Mouse (Mus musculus) retina, embryonic 14.5 days (tissue): ENCODE data around the gene B3gnt9.
A peak's percentile ranks its signal among the peaks of the same experiment; 100 is the strongest.

Experiments
- DNase-seq: peaks from one replicate; pipeline ENCODE4 v3.0.0-alpha.2; 2015; ENCODE audit warnings: low spot score

The B3gnt9 gene

DNA sequence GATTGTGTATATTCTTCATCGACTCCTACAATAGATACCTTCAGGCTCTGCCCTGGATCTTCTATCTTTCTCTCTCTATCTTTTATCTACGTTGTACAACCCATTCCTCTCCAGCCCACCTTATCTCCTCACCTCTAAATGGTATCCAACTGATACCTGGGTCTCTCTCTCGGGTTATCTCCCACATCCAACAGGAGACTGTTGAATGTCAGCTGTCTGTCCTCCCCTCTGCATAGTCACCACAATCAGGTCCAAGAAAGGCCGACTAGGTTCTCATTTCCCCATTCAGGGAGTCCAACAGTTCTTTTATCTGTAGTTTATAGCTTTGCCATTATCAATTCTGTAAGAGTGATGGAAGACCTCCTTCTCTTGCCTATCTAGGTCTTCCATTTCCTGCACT lies 27.3 kb upstream of the B3gnt9 start:
- no peak for DNase-seq

DNA sequence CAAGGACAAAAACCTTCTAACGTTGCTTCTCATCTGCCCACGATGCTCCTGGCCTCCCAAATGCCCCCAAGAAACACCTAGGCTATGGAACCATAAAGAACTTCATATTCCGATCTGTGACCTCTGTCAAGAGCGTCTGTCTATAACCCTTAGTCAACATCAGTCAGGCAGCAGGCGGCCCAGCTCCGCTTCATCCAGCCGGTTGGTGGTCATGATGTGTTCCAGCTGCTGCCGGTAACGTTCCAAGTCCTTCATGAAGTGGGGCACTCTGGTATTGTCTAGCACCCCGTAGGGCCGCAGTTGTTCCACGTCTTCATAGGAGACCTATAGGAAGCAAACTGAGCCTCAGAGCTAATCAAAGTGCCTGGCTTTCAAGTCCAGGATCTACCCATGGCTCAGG lies 26.9 kb upstream of the B3gnt9 start:
- DNase-seq: no peak

DNA sequence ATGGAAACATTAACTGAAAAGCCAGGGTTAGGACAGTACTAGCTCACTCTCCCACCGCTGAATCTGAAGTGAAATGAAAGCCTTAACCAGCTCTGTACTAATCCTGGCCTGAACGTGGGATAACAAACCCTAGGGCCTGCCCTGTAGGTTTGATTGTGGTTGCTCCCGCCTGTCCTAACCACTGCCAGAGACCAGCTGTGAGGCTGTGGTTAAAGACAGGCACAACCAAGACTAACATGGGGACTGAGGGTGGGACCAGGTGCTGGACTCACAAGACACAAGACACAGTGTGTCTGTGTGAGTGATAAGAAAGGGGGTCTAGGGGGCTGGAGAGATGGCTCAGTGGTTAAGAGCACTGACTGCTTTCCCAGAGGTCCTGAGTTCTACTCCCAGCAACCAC lies 25.6 kb upstream of the B3gnt9 start:
- DNase-seq: no peak

DNA sequence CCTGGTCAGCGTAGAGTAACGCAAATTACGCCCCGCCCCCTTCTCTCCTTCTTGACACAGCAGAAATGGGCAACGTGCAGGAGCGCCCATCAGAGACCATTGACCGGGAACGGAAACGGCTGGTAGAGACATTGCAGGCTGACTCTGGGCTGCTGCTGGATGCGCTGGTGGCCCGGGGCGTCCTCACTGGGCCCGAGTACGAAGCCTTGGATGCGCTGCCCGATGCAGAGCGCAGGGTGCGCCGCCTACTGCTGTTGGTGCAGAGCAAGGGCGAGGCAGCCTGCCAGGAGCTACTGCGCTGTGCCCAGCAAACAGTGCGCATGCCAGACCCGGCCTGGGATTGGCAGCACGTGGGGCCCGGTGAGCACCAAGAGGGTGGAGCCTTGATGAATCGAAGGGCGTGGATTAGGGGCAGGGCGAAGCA lies 24.0 kb upstream of the B3gnt9 start:
- DNase-seq: peak; percentile 34

DNA sequence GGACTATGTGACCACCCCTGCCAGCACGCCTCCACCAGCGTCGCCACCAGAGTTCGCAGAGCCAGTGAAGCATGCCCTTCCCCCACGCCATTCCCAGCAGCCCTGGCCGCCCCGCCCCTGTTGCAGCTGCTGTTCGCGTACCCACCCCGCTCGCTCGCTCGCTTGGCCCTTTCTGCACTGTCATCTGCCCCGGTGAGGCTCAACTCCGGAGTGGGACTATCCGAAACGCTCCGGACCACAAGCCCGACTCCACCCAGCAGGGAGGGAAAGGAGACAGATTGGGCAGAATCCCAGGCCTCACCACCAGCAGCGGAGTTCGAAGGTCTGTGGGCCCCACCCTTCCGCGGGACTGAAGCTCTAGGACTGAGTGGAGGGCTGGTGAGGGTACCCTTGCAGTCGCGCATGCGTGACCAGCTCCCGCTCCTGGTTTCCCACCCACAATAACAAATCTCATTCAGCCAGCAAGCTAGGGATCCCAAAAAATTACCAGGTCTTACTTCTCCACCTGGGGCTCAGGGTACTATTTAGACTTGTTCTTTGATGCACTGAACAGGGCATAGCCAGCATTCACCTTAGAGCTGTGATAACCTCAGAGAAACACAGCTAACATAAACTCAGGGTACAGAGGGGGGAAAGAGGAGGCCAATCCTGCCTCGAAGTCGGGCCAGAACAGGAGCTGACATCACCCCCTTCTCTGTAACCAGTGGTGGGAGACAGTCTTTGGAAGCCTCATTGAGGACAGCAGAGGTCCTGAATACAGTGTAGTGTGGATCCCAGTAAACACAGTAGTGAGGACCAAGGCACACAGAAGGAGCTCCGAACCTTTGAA lies 21.6 kb upstream of the B3gnt9 start:
- peak; percentile 75 for DNase-seq

DNA sequence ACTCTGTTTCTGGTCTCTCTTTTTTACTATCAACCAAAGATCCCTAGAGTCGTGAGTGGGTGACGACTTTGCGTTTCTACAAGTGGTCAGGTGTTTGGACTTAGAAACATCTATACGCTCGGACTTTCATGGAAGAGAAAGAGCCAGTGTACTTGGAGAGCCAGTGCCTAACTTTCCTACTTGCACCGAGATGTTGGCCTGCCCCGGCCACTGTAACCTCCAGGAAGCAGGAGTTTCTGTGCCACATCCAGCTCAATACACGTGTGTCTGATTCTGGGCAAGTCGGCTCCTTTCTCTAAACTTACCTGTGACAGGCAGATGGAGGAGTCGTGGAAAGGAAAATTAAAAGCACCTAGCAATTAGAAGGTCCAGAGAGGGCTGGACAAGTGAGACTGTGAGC lies 20.9 kb upstream of the B3gnt9 start, which contains the start of gene Nol3:
Nol3 (plus strand) TSS at position 301 of the 400 bp plus-strand sequence.
- no peak for DNase-seq

DNA sequence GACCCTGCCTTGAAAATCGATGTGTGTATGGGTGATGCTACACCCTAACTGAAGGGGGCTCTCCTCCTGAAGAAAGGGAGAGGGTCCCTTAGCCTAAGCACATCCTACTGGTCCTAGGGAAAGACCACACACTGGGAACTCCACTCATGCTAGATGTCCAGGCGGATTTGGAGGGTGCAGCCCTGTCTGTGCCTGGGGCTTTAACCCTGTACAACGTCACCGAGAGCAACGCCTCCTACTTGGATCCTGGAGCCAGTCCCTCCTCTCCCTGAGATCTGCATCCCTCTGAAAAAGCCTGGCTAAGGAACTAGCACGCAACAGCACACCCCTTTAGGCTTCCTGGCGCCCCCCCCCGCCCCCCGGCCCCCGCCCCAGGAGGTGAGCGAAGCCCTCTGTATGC lies 20.4 kb upstream of the B3gnt9 start:
- no peak for DNase-seq

DNA sequence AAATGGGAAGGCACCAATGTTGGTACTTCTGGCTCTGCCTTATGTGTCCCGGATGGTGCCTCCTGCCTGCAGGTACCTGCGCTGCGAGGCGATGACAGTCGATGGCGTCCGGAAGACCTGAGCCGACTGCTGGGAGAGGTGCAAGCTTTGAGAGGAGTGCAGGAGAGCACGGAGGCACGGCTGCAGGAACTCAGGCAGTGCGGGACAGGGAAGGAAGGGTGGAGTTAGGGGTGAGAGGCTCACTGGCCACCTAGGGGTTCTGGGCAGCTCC lies 15.9 kb upstream of the B3gnt9 start:
- no peak for DNase-seq

DNA sequence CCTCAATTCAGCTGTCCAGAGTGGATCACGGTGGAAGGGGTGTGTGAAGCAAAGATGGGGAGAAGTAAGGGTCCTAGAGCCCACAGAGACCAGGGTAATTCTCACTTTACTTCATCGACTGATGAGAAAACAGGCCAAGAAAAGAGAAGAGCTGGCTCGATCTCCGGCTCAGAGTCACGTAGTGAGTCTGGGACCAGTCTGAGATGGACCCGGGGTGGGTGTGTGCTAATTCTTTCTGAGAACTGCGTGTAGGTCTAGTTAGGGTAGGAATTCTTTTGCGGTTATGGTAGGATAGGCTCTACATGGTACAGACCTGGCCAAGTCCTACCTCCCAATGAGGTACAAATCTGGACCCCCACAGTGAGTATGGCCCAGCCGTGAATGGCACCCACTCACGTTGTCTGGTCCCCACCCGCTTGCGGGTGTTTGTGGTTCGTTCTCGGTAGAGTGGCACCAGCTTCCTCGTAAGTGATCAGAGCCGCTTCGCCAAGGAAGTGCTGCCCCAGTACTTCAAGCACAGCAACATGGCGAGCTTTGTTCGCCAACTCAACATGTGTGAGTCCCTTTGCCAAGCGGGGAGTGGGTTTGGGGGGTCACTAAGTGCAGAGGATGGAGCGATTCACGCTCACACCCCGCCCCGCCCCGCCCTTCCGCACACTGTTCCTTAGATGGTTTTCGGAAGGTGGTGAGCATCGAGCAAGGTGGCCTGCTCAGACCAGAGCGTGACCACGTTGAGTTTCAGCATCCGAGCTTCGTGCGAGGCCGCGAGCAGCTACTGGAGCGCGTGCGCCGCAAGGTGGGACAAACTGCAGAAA lies 15.4 kb upstream of the B3gnt9 start:
- DNase-seq: no peak

DNA sequence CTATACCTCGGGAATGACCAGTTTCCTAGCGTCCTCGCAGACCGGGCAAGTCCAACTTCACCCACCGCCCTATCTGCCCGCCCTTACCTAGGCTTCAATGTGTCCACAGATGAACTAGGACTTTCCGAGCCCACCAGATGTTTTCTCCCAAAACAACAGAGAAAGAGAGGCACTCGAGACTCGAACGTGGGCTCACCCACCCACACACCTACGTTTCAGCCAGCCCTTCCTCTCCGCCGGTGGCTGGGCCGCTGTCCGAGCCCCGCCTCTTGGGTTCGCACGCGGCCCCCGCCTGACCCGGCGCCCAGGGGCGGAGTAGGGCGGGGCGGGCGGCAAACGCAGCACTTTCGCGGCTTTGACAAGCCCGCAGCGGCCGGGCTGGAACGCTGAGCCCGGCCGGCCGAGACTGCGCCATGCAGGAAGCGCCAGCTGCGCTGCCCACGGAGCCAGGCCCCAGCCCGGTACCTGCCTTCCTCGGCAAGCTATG lies 14.6 kb upstream of the B3gnt9 start, which contains the start of gene Hsf4:
Hsf4 (plus strand) TSS at position 341 of the 487 bp plus-strand sequence.
- peak; percentile 36 for DNase-seq

DNA sequence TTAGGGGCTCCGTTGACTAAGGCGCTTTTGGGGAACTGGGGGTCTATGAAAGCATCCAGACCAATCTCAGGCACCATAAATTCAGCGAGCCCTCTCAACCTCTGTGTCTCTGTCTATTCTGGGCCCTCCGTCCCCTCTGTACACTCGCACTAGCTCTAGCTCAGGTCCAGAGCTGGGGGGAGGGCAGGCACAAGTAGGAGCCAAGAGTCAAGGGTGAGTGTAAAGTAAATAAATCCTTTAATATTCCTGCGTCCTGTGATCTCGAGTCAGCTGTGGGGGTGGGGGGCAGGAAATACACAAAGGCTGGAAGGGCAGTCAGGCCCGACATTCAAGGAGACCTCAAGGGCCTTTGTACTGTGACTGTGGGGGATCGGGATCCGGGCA lies 14.1 kb upstream of the B3gnt9 start:
- DNase-seq: no peak

DNA sequence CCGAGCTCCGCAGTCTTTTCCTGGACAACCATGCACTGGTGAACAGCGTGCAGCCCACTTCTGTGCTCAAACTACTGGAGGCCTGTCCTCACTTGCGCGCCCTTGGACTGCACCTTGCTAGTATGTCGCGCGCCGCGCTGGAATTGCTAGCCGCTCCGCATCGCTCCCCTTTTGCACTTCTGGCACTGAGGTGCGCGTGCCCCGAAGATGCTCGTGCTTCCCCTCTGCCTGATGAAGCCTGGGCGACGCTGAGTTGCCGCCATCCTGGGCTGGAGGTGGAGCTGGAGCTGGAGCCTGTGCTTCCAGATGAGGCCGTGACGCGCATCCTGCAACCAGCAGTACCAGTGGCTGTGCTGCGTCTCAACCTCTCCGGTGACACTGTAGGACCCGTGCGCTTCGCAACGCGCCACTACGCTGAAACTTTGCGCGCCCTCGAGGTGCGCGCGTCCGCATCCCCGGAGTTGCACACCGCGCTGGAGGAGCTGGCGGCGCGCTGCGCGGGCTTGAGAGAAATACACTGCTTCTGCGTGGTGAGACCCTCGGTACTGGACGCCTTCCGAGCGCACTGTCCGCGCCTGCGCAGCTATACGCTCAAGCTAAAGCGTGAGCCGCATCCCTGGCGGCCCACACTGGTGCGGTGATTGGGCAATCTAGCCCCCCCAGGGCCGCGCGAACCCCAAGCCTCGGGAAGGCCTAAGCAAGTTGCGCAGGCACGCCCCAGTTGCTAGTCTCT lies 13.6 kb upstream of the B3gnt9 start:
- peak; percentile 79 for DNase-seq

DNA sequence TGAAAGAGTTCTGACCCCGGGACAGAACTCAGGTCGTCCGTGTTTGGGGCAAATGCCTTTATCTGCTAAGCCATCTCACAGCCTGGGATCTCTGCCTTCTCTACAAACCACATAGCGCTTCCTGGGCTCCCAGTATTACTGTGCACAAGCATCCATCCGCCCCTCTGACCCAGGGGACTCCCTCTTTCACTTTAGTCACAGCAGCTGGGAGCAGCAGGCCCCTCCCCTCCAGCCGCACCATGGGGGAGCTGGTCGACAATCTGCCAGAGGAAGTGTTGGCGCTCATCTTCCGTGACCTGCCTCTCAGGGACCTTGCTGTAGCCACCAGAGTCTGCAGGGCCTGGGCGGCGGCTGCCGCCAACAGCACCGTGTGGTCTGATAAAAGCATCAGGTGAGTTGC lies 11.8 kb upstream of the B3gnt9 start:
- no peak for DNase-seq

DNA sequence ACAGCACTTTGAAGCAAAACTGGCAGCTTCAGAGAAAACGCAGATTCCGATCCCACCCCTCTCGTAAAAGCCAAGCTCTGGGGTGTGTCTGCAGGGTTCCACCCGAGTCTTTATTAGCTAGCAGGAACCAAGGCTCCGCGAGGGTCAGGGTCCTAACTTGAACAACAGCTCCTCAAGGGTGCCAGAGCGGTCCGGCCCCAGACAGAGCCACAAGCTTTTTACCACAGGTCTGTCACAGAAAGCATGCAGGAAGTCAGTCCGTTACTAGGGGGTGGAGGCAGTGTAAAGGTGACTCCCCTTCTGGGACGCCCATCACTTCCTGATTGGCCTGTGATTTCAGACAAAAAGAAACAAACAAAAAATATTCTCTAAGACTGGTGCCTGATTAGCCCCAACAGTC lies 10.2 kb upstream of the B3gnt9 start:
- no peak for DNase-seq

DNA sequence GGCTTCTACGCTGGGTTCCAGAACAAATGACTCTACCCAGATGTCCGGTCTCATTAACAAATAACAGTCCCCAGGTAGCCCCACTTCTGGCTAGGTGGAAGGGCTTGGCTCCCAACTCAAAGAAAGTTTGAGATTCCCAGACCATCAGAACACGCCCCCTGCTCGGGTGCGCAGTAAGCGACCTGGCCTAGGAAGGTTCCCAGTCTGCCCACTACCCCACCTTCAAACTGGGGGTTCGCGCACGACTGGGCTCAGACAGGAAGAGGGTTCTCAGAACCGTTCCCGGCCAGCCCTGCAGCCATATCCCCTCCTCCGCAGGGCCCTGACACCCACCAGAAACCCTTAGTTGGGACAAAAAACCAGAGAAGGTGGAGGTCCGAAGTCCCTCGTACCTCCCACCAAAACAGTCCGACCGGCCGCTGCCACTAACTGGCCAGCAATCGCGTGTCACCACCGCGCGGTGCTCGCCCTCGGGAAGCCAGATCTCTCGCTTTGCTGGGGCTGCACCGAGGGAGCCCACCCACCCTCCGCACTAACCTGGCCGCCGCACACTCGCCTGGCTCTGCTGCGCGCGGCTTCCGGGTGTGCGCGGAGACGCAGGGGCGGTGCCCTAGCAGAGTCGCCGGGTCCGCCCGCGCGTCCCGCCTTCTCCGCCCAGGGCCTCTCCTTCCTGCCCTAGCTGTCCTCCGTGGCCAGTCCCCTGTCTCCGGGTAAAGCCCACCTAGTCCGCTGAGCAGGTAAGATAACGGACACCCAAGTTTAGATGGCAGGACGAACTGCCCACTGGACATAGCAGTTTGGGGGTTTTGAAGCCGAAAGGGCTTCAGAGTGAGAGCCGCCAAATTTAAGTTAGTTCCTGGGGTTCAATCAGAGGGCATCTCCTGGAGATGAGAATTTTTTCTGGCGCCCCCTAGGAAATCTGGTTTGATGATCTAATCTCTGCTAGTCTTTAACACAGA lies 9.3 kb upstream of the B3gnt9 start, which contains the start of the genes Tradd and Fbxl8:
Tradd (minus strand) TSS at position 586 of the 959 bp plus-strand sequence.
Fbxl8 (plus strand) TSS at position 625 of the 959 bp plus-strand sequence.
- peak; percentile 66 for DNase-seq

DNA sequence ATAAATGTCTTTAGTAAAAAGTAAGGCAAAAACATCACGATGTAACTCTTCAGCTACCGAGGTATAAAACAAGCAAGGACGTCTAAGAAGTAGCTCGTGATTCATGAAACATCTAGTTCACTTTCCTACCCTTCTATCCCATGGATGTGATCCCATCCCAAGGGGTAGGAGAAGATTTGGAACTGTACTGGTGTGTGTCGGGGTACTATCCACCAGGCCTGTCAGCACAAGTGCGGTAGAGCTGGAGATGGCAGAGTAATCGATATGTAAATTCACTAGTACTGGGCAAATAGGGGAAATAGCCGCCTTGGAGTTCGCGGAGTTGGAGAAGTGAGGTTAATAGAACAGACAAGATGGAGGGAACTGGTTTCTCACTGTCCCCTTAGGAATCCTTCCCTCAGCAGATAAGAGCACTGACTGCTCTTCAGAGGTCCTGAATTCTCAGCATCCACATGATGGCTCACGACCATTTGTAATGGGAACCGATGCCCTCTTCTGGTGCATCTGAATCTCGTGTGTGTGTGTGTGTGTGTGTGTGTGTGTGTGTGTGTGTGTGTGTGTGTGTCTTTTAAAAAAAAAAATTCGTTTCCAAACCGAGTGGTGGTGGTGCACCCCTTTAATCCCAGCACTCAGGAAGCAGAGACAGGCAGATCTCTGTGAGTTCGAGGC lies 8.4 kb upstream of the B3gnt9 start:
- no peak for DNase-seq

DNA sequence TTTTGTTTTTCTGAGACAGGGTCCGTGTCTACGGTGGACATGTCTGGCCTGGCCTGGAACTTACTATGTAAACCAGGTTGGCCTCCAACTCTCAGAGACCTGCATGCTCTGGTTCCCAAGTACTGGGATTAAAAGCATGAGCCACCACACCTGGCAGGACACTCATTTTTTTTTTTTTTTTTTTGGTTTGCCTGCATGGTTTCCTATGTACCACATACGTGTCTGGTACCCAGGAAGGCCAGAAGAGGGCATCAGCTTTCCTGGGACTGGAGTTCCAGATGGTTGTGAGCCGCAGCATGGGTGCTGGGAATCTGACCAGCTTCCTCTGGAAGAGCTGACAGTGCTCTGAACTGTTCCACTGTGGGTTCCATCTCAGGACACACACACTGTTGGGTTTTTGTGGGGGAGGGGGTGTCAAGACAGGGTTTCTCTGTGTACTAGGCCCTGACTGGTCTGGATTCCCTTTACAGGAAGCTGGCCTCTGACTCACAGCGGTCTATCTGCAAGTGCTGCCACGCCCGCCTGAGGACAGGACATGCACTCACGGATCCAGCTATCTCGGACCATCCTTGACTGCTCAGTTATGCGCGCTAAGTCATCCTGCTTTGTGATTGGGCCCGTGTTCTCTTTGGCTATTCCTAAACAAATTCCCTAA lies 6.5 kb upstream of the B3gnt9 start:
- DNase-seq: no peak

DNA sequence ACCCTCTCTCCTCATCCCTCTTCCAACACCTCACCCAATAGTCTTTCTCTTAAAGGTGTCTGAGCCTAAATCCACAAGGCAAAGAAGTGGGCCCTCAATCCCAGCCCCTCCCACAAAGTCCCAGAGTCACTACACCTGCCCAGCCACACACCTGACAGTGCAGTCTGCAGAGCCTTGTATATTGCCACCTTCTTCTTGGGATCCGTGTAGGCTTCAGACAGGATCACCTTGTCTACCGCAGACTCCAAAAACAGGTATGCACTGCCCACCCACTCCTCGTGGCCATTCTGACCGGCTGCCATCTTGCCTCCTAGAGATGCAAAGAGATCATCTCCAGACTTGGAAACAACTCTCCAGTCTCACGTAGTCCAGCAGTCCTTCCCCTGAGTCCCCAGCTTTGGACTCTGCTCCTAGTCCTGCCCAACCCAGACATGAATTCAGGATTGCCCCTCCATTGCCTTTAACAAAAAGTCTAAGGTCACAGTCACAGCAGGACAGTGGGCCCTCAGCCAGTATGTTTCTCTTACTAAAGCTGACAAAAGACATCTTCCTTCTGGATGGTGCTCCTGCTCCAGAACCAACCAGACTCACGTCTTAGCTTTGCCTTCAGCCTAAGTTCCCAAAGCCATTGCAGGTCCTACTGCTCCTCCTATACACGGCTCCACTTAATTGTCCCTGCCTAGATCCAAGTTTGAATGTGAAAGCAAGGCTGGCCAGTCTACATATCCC lies 5.6 kb upstream of the B3gnt9 start:
- DNase-seq: no peak

DNA sequence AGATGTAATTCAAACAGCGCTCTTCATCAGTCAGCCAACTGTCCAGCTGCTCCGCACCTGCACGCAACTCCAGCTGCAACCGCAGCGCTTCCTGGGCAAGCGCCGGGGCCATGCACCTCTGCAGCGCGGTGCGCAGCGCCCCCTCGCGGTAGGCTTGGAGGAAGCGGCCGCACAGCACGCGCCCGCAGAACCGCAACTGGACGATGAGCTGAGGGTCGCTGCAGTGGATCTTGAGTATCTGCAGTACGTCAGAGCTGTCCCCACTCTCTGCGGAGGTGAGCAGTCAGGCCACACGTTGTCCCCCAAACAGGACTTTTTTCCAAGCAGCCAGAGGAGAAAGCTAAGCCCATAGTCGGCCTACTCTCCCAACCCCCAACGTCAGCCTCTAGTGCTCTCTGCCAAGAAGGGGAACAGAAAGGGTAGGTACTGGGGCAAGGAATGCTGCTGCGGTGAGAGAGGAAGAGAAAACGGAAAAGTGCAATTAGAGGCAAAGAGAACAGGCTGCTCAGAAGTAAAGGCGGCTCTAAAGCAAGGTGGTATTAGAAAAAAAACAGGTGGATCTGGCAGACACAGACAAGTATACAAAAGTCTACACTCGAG lies 4.9 kb upstream of the B3gnt9 start:
- peak; percentile 91 for DNase-seq
